8 mouse cellular contexts compared by ENCODE assay signal in genomic region chr12:69757418-69758141, GRCm38 (mm10). TPM values are rescaled to one million over a fixed set of nuclear protein-coding genes. Genes with fewer than 3 reads are reported as not detected.
DNase-seq lines count a peak whose midpoint lies in the region; ATAC-seq and TF ChIP-seq lines count a peak whose summit lies in the region.

No protein-coding gene starts in this region.

- no peak overlapping the region for H3K4me3 ChIP-seq in cortical plate, adult 2 months (ENCODE audit: insufficient read depth, low read length)

- peak; percentile 34 for DNase-seq in WW6 (ENCODE audit: low read depth, low spot score)
- peak; percentile 67 to 79 for DNase-seq in gastrocnemius, adult 8-10 months (ENCODE audit: low spot score in 2 of 2)
- DNase-seq in induced T-regulatory cell, adult 2 months (ENCODE audit: low read depth) = peak; percentile 68
- DNase-seq in left cerebral cortex, adult 9 months (ENCODE audit: low spot score in 2 of 2) = peak; percentile 16 to 72
- peak; percentile 70 to 77 for DNase-seq in right cerebral cortex, postnatal 10 days (ENCODE audit: low spot score in 2 of 2)
- DNase-seq in urinary bladder, postnatal 25 days (ENCODE audit: low spot score) = peak; percentile 39

- peak; percentile 90 for ATAC-seq in megakaryocyte progenitor cell, adult 5-6 weeks (replicated peaks; ENCODE audit: poor library complexity)

- peaks cover 2% of the 10 kb centered on the region; the same call in 1 of the 2 replicates for H3K4me1 ChIP-seq in cortical plate, adult 2 months (ENCODE audit: control insufficient read depth, insufficient read depth, low read length)

- no peak for TF ChIP-seq POLR2A in cortical plate, adult 2 months (IDR thresholded peaks at IDR 0.05; ENCODE audit: extremely low read depth, insufficient read depth, low read length)

- H3K27ac ChIP-seq in cortical plate, adult 2 months (ENCODE audit: insufficient read depth, low read length) = no peak overlapping the region

- TF ChIP-seq CTCF in cortical plate, adult 2 months (IDR thresholded peaks at IDR 0.05; ENCODE audit: extremely low read depth, insufficient read depth, low read length) = peak; percentile 47

RNA-seq across cellular contexts. Expression of gene Atp5s, which starts 32.8 kb away (rescaled TPM):
- 30.2 and 34.9 TPM in 2 replicates for polyA plus RNA-seq in cortical plate, adult 2 months (2012; rRNA removed)
- total RNA-seq in gastrocnemius, adult 8-10 months (2022) = 10 to 100 TPM; 16.3 to 19.1 (median 17.1) TPM
- 21.3 and 31.6 TPM in 2 replicates for total RNA-seq in megakaryocyte progenitor cell, adult 5-6 weeks (2015)
- total RNA-seq in megakaryocyte progenitor cell, adult 5-6 weeks (2017) = 8.9 and 15.1 TPM in 2 replicates

RNA-seq across cellular contexts. Expression of gene L2hgdh, which starts 32.9 kb away (rescaled TPM):
- 11.8 and 12.3 TPM in 2 replicates for polyA plus RNA-seq in cortical plate, adult 2 months (2012; rRNA removed)
- 10 to 100 TPM; 41.3 to 48.5 (median 45.1) TPM for total RNA-seq in gastrocnemius, adult 8-10 months (2022)
- total RNA-seq in megakaryocyte progenitor cell, adult 5-6 weeks (2015) = 13.6 and 21.3 TPM in 2 replicates
- total RNA-seq in megakaryocyte progenitor cell, adult 5-6 weeks (2017) = 33.9 and 35.8 TPM in 2 replicates

RNA-seq across cellular contexts. Expression of gene Cdkl1, which starts 33.5 kb away (rescaled TPM):
- 13.3 and 19.4 TPM in 2 replicates for polyA plus RNA-seq in cortical plate, adult 2 months (2012; rRNA removed)
- 1 to 10 TPM; 1.1 to 1.7 (median 1.3) TPM for total RNA-seq in gastrocnemius, adult 8-10 months (2022)
- total RNA-seq in megakaryocyte progenitor cell, adult 5-6 weeks (2015) = not detected in 2 replicates
- total RNA-seq in megakaryocyte progenitor cell, adult 5-6 weeks (2017) = not detected in 2 replicates
